Mouse (Mus musculus) forebrain, embryonic 11.5 days (tissue): Measurements from ENCODE around the gene Foxp3. TPM values are rescaled to one million over a fixed set of nuclear protein-coding genes. Genes with fewer than 3 reads are reported as not detected.

Experiments used
- ATAC-seq: fragments of 200-750 bp; cut with Nextera tagmentation; replicated peaks from 2 replicates; pipeline ENCODE4 v1.8.0; 2017; ENCODE audit warnings: moderate TSS enrichment; ENCODE audit not compliant: low FRiP score
- DNase-seq: peaks from one replicate; pipeline ENCODE4 v3.0.0-alpha.2; 2017; ENCODE audit warnings: low spot score
- H3K27ac ChIP-seq: fragments of 300-500 bp; sonication (generic); 2 replicates; pipeline ENCODE4 v1.5.1; 2014; ENCODE audit warnings: low read depth, low read length
- H3K27me3 ChIP-seq: fragments of 300-500 bp; sonication (generic); 2 replicates; pipeline ENCODE4 v1.6.1; 2014; ENCODE audit warnings: mild to moderate bottlenecking, low read length, mixed read lengths; ENCODE audit not compliant: control insufficient read depth, insufficient read depth
- H3K36me3 ChIP-seq: fragments of 300-500 bp; sonication (generic); 2 replicates; pipeline ENCODE4 v1.6.1; 2014; ENCODE audit warnings: mild to moderate bottlenecking, low read length, moderate library complexity, mixed read lengths; ENCODE audit not compliant: control insufficient read depth, insufficient read depth
- H3K4me1 ChIP-seq: fragments of 300-500 bp; sonication (generic); replicated peaks from 2 replicates; pipeline ENCODE4 v1.6.1; 2014; ENCODE audit warnings: low read length, mixed read lengths; ENCODE audit not compliant: control insufficient read depth, insufficient read depth
- H3K4me2 ChIP-seq: fragments of 300-500 bp; sonication (generic); 2 replicates; pipeline ENCODE4 v1.6.1; 2014; ENCODE audit warnings: low read depth, mild to moderate bottlenecking, low read length, moderate library complexity, mixed read lengths; ENCODE audit not compliant: severe bottlenecking
- H3K4me3 ChIP-seq: fragments of 300-500 bp; sonication (generic); 2 replicates; pipeline ENCODE4 v1.5.1; 2014; ENCODE audit warnings: low read depth, low read length
- H3K9ac ChIP-seq: fragments of 300-500 bp; sonication (generic); 2 replicates; pipeline ENCODE4 v1.6.1; 2014; ENCODE audit warnings: low read length
- H3K9me3 ChIP-seq: fragments of 300-500 bp; sonication (generic); 2 replicates; pipeline ENCODE4 v1.6.1; 2016; ENCODE audit warnings: low read length, mixed read lengths; ENCODE audit not compliant: control insufficient read depth
- WGBS: fragments of 180-500 bp; shearing (Covaris S2); extraction: QIAGEN DNeasy Blood & Tissue Kit; methylation state at CpG from one replicate; pipeline ENCODE4 v1.1.7; 2014; 5-methylcytosine and 5-hydroxymethylcytosine counted together
- polyA plus RNA-seq: library from polyadenylated mRNA; unstranded; fragments of >200 nt; fragmentation: Nextera tagmentation; extraction: Ambion mirVana; gene quantifications from 2 replicates; pipeline ENCODE4 v1.2.1, GENCODE M21; 2014

The Foxp3 gene
- polyA plus RNA-seq, 1 experiment from 2014 or later: not detected

GRCm38 (mm10) chrX:7572466-7572865 lies 978 bp upstream of the Foxp3 start:
- no peak for ATAC-seq
- peaks cover 5% of the 10 kb centered on the region for H3K4me1 ChIP-seq
- no peak overlapping the region for H3K4me3 ChIP-seq
- no peaks in the 10 kb centered on the region for H3K9me3 ChIP-seq
- H3K36me3 ChIP-seq: no peaks in the 10 kb centered on the region
- H3K27ac ChIP-seq: no peak overlapping the region
- peak overlapping the region; percentile 24; the same call in 1 of the 2 replicates for H3K4me2 ChIP-seq
- no peak for DNase-seq
- H3K27me3 ChIP-seq: no peaks in the 10 kb centered on the region
- WGBS: 92% methylated on average over 10 of the region's 10 CpGs
- no peak overlapping the region for H3K9ac ChIP-seq

- Histone ChIP-seq H3K4me3 (peak within 1 kb of the TSS; percentile 53), H3K9ac (peak within 1 kb of the TSS; percentile 77), H3K9me3 (no peaks in the 10 kb centered on the region), H3K4me1 (peaks cover 5% of the 10 kb centered on the region), H3K27ac (peak within 1 kb of the TSS; percentile 68), H3K36me3 (no peaks in the 10 kb centered on the region), H3K4me2 (peak within 1 kb of the TSS; percentile 58), H3K27me3 (no peaks in the 10 kb centered on the region)
- ATAC-seq: peak; percentile 98
- peak; percentile 93 for DNase-seq
- 23% methylated on average over 60 of the region's 65 CpGs for WGBS
Observed at GRCm38 (mm10) chrX:7574087-7574884, 842 bp downstream of the Foxp3 start, which contains the start of gene Ppp1r3f. Gene Ppp1r3f (minus strand): TSS chrX:7574283.

- Histone ChIP-seq H3K27me3 (no peaks in the 10 kb centered on the region), H3K4me1 (peaks cover 5% of the 10 kb centered on the region), H3K4me3 (peak overlapping the region; percentile 53), H3K4me2 (peak overlapping the region; percentile 58), H3K36me3 (no peaks in the 10 kb centered on the region), H3K9ac (no peak overlapping the region), H3K9me3 (no peaks in the 10 kb centered on the region), H3K27ac (peak overlapping the region; percentile 25; the same call in 1 of the 2 replicates)
- ATAC-seq (no peak), DNase-seq (no peak)
- WGBS: 22% methylated on average over 5 of the region's 6 CpGs
Observed at GRCm38 (mm10) chrX:7574885-7575231, 1.4 kb downstream of the Foxp3 start.

- no peak for ATAC-seq
- WGBS: 94% methylated on average over 2 of the region's 2 CpGs
- H3K9me3 ChIP-seq: no peaks in the 10 kb centered on the region
- no peak for DNase-seq
- no peak overlapping the region for H3K27ac ChIP-seq
- H3K4me1 ChIP-seq: no peaks in the 10 kb centered on the region
- no peak overlapping the region for H3K4me2 ChIP-seq
- no peak overlapping the region for H3K9ac ChIP-seq
- H3K4me3 ChIP-seq: no peak overlapping the region
- H3K36me3 ChIP-seq: no peaks in the 10 kb centered on the region
- no peaks in the 10 kb centered on the region for H3K27me3 ChIP-seq
Observed at GRCm38 (mm10) chrX:7581151-7581550, 7.7 kb downstream of the Foxp3 start.

GRCm38 (mm10) chrX:7583881-7584280 lies 10.4 kb downstream of the Foxp3 start:
- no peaks in the 10 kb centered on the region for H3K4me1 ChIP-seq
- H3K9ac ChIP-seq: no peak overlapping the region
- ATAC-seq: no peak
- DNase-seq: no peak
- H3K4me2 ChIP-seq: no peak overlapping the region
- WGBS: 96% methylated on average over 11 of the region's 11 CpGs
- no peaks in the 10 kb centered on the region for H3K27me3 ChIP-seq
- no peak overlapping the region for H3K4me3 ChIP-seq
- H3K36me3 ChIP-seq: no peaks in the 10 kb centered on the region
- no peaks in the 10 kb centered on the region for H3K9me3 ChIP-seq
- H3K27ac ChIP-seq: no peak overlapping the region

- H3K27me3 ChIP-seq: no peaks in the 10 kb centered on the region
- ATAC-seq: no peak
- H3K4me3 ChIP-seq: no peak overlapping the region
- no peaks in the 10 kb centered on the region for H3K9me3 ChIP-seq
- no peaks in the 10 kb centered on the region for H3K36me3 ChIP-seq
- 87% methylated on average over 4 of the region's 5 CpGs for WGBS
- H3K9ac ChIP-seq: no peak overlapping the region
- DNase-seq: no peak
- no peak overlapping the region for H3K27ac ChIP-seq
- H3K4me1 ChIP-seq: no peaks in the 10 kb centered on the region
- no peak overlapping the region for H3K4me2 ChIP-seq
Observed at GRCm38 (mm10) chrX:7586356-7586755, 12.9 kb downstream of the Foxp3 start.

- no peak overlapping the region for H3K4me3 ChIP-seq
Observed at GRCm38 (mm10) chrX:7595371-7595770, 21.9 kb downstream of the Foxp3 start.

GRCm38 (mm10) chrX:7604004-7604403 lies 30.6 kb downstream of the Foxp3 start:
- WGBS: 95% methylated on average over 7 of the region's 7 CpGs
- no peak overlapping the region for H3K4me3 ChIP-seq

More at GRCm38 (mm10) chrX:7595371-7595770, 21.9 kb downstream of the Foxp3 start:
- H3K36me3 ChIP-seq: no peaks in the 10 kb centered on the region; the same call in 1 of the 2 replicates
- no peak overlapping the region for H3K4me2 ChIP-seq
- no peak overlapping the region for H3K9ac ChIP-seq
- no peak for ATAC-seq
- H3K27me3 ChIP-seq: no peaks in the 10 kb centered on the region
- no peaks in the 10 kb centered on the region for H3K9me3 ChIP-seq
- no peak for DNase-seq
- no peak overlapping the region for H3K27ac ChIP-seq
- WGBS: 90% methylated on average over 9 of the region's 9 CpGs
- H3K4me1 ChIP-seq: no peaks in the 10 kb centered on the region

More at GRCm38 (mm10) chrX:7604004-7604403, 30.6 kb downstream of the Foxp3 start:
- Histone ChIP-seq H3K9me3 (no peaks in the 10 kb centered on the region), H3K4me1 (no peaks in the 10 kb centered on the region), H3K9ac (no peak overlapping the region), H3K27ac (no peak overlapping the region), H3K36me3 (no peaks in the 10 kb centered on the region; the same call in 1 of the 2 replicates), H3K4me2 (peak overlapping the region; percentile 48; the same call in 1 of the 2 replicates), H3K27me3 (no peaks in the 10 kb centered on the region)
- ATAC-seq (no peak), DNase-seq (no peak)
